Mouse (Mus musculus) stomach, postnatal 0 days (tissue): ENCODE data around the gene Tm7sf3. TPM values are rescaled to one million over a fixed set of nuclear protein-coding genes. Genes with fewer than 3 reads are reported as not detected.

Source experiments
- ATAC-seq: fragments of 200-750 bp; cut with Nextera tagmentation; 2 replicates; pipeline ENCODE4 v1.8.0; 2017; ENCODE audit not compliant: low FRiP score, low TSS enrichment
- DNase-seq: peaks from one replicate; pipeline ENCODE4 v3.0.0-alpha.2; 2016; ENCODE audit warnings: low spot score
- H3K27ac ChIP-seq: fragments of 300-500 bp; sonication (generic); replicated peaks from 2 replicates; pipeline ENCODE4 v1.5.1; 2014; ENCODE audit warnings: mild to moderate bottlenecking, control low read depth
- H3K27me3 ChIP-seq: fragments of 300-500 bp; sonication (generic); 2 replicates; pipeline ENCODE4 v1.6.1; 2014; ENCODE audit warnings: low read length; ENCODE audit not compliant: control insufficient read depth, insufficient read depth
- H3K36me3 ChIP-seq: fragments of 300-500 bp; sonication (generic); 2 replicates; pipeline ENCODE4 v1.6.1; 2014; ENCODE audit warnings: low read length, mixed read lengths; ENCODE audit not compliant: control insufficient read depth, insufficient read depth
- H3K4me1 ChIP-seq: fragments of 300-500 bp; sonication (generic); replicated peaks from 2 replicates; pipeline ENCODE4 v1.6.1; 2014; ENCODE audit warnings: antibody characterized with exemption; ENCODE audit not compliant: control insufficient read depth, insufficient read depth
- H3K4me2 ChIP-seq: fragments of 300-500 bp; sonication (generic); replicated peaks from 2 replicates; pipeline ENCODE4 v1.6.1; 2014; ENCODE audit warnings: low read depth, mild to moderate bottlenecking, control low read depth, moderate library complexity
- H3K4me3 ChIP-seq: fragments of 300-500 bp; sonication (generic); 2 replicates; pipeline ENCODE4 v1.5.1; 2014; ENCODE audit warnings: low read depth, low read length, control low read depth
- H3K9ac ChIP-seq: fragments of 300-500 bp; sonication (generic); 2 replicates; pipeline ENCODE4 v1.6.1; 2014; ENCODE audit warnings: mild to moderate bottlenecking, low read length, control low read depth, mixed read lengths
- H3K9me3 ChIP-seq: fragments of 300-500 bp; sonication (generic); 2 replicates; pipeline ENCODE4 v1.6.1; 2016; ENCODE audit warnings: low read length; ENCODE audit not compliant: control insufficient read depth
- CTCF ChIP-seq: IDR thresholded peaks from 2 replicates; pipeline ENCODE4 v1.5.1; 2016; ENCODE audit warnings: antibody characterized with exemption, low read depth, mild to moderate bottlenecking, moderate library complexity
- EP300 ChIP-seq: optimal IDR thresholded peaks from 2 replicates; pipeline ENCODE3; 2016; ENCODE audit warnings: antibody characterized with exemption
- WGBS: fragments of 180-500 bp; shearing (Covaris S2); extraction: QIAGEN DNeasy Blood & Tissue Kit; methylation state at CpG from one replicate; pipeline ENCODE4 v1.1.7; 2014; 5-methylcytosine and 5-hydroxymethylcytosine counted together
- polyA plus RNA-seq: library from polyadenylated mRNA; unstranded; fragments of >200 nt; fragmentation: Nextera tagmentation; extraction: Ambion mirVana; gene quantifications from 2 replicates; pipeline ENCODE4 v1.2.1, GENCODE M21; 2015

Gene Tm7sf3
- polyA plus RNA-seq, 1 experiment from 2014 or later: 24.5 TPM

GRCm38 (mm10) chr6:146650013-146650412, 7.4 kb upstream of the Tm7sf3 start:
- Histone ChIP-seq H3K27me3 (no peaks in the 10 kb centered on the region), H3K4me1 (no peaks in the 10 kb centered on the region), H3K27ac (no peak overlapping the region), H3K4me2 (no peak overlapping the region), H3K4me3 (no peak overlapping the region), H3K9ac (no peak overlapping the region), H3K36me3 (peaks cover 3% of the 10 kb centered on the region; the same call in 1 of the 2 replicates), H3K9me3 (no peaks in the 10 kb centered on the region)
- WGBS: 49% methylated on average over 2 of the region's 2 CpGs
- DNase-seq: no peak
- TF ChIP-seq EP300 (no peak), CTCF (no peak)
- ATAC-seq: no peak

DNA sequence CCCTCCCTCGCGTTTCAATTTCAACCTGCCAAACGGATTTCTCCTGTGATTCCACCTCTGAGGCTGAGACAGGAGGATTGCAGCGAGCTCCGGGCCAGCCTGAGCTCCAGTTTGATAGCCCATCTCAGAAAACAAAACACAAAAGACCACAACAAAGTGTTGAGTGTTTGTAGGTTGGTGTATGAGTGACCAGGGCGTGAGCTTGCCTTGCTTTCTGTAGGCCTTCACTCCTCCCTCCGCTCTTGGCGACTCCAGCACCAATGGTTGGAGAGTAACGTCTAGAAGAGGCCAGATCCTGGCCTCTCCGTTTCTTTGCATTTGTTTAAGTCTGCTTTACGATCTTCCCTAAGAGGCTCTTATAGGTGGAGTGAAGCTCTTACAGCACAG, 553 bp upstream of the Tm7sf3 start:
- Histone ChIP-seq H3K9me3 (no peaks in the 10 kb centered on the region), H3K36me3 (no peaks in the 10 kb centered on the region), H3K4me1 (no peaks in the 10 kb centered on the region), H3K27me3 (no peaks in the 10 kb centered on the region), H3K27ac (peak overlapping the region; percentile 94), H3K4me2 (peak overlapping the region; percentile 89), H3K4me3 (peak overlapping the region; percentile 82), H3K9ac (peak overlapping the region; percentile 89)
- DNase-seq (peak; percentile 43), ATAC-seq (no peak)
- TF ChIP-seq CTCF: no peak
- no peak for TF ChIP-seq EP300
- 16% methylated on average over 11 of the region's 11 CpGs for WGBS

- no peak overlapping the region for H3K27ac ChIP-seq
- H3K27me3 ChIP-seq: no peaks in the 10 kb centered on the region
- peak overlapping the region; percentile 82 for H3K4me3 ChIP-seq
- no peaks in the 10 kb centered on the region for H3K9me3 ChIP-seq
- WGBS: 66% methylated on average over 11 of the region's 11 CpGs
- ATAC-seq: no peak
- no peak for TF ChIP-seq EP300
- no peak for TF ChIP-seq CTCF
- H3K4me2 ChIP-seq: peak overlapping the region; percentile 89
- DNase-seq: no peak
- no peaks in the 10 kb centered on the region for H3K4me1 ChIP-seq
- peak overlapping the region; percentile 59; the same call in 1 of the 2 replicates for H3K9ac ChIP-seq
- H3K36me3 ChIP-seq: no peaks in the 10 kb centered on the region
Observed at GRCm38 (mm10) chr6:146641621-146642210, 908 bp downstream of the Tm7sf3 start.

DNA sequence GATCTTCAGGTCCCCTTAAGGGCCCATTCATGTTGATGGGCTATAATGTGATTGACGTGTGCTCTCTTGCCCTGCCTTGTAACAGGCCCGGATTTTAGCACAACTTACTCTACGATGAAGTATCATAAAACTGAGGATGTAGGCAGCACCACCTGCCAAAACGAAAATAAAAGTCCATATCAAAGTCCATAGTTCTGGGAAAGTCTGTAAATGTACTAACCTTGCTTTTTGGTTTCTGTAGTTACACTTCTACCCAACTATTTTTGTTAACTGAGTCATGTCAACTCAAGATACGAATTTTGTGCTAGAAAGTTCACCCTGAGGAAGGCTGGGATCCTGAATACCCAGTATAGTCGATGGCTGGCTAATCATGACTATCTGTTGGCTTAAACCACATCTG, 1.6 kb downstream of the Tm7sf3 start:
- DNase-seq: no peak
- H3K27ac ChIP-seq: no peak overlapping the region
- WGBS: 83% methylated on average over 6 of the region's 6 CpGs

GRCm38 (mm10) chr6:146640068-146640965, 2.3 kb downstream of the Tm7sf3 start:
- WGBS: 77% methylated on average over 7 of the region's 7 CpGs
- H3K36me3 ChIP-seq: no peaks in the 10 kb centered on the region
- no peak overlapping the region for H3K4me3 ChIP-seq
- H3K27me3 ChIP-seq: no peaks in the 10 kb centered on the region
- H3K4me1 ChIP-seq: no peaks in the 10 kb centered on the region
- no peak overlapping the region for H3K4me2 ChIP-seq
- H3K27ac ChIP-seq: no peak overlapping the region
- DNase-seq: no peak
- H3K9ac ChIP-seq: no peak overlapping the region
- TF ChIP-seq EP300 (no peak), CTCF (no peak)
- ATAC-seq: no peak
- H3K9me3 ChIP-seq: no peaks in the 10 kb centered on the region

More for the DNA sequence above, 1.6 kb downstream of the Tm7sf3 start:
- no peaks in the 10 kb centered on the region for H3K9me3 ChIP-seq
- H3K9ac ChIP-seq: no peak overlapping the region
- TF ChIP-seq EP300: no peak
- no peak for TF ChIP-seq CTCF
- H3K4me2 ChIP-seq: no peak overlapping the region
- no peak for ATAC-seq
- H3K36me3 ChIP-seq: no peaks in the 10 kb centered on the region
- H3K4me3 ChIP-seq: no peak overlapping the region
- no peaks in the 10 kb centered on the region for H3K27me3 ChIP-seq
- H3K4me1 ChIP-seq: no peaks in the 10 kb centered on the region

- Histone ChIP-seq H3K4me2 (no peak overlapping the region), H3K9me3 (no peaks in the 10 kb centered on the region), H3K4me1 (0 out of 2 replicates have a peak, but pooled peaks cover 3% of the 10 kb centered on the region), H3K27ac (no peak overlapping the region), H3K36me3 (no peaks in the 10 kb centered on the region), H3K9ac (no peak overlapping the region), H3K4me3 (no peak overlapping the region), H3K27me3 (no peaks in the 10 kb centered on the region)
- ATAC-seq (no peak), DNase-seq (no peak)
- no peak for TF ChIP-seq EP300
- TF ChIP-seq CTCF: no peak
- WGBS: 75% methylated on average over 5 of the region's 5 CpGs
Observed at GRCm38 (mm10) chr6:146636482-146636881, 6.1 kb downstream of the Tm7sf3 start.
